Mouse (Mus musculus): ENCODE results near the gene Tspan32.

The Tspan32 gene

GRCm38 (mm10) chr7:143054612-143054965 is 49.7 kb downstream of the Tspan32 start:
- DNase-seq (ENCODE audit: low read depth) = no peak

GRCm38 (mm10) chr7:143055001-143055400 is 50.2 kb downstream of the Tspan32 start:
- no peak for DNase-seq (ENCODE audit: low read depth)

GRCm38 (mm10) chr7:143055499-143056186 is 50.8 kb downstream of the Tspan32 start:
- DNase-seq (ENCODE audit: low read depth) = no peak

- no peak for DNase-seq (ENCODE audit: low read depth)
These were observed 52.2 kb downstream of the Tspan32 start for GRCm38 (mm10) chr7:143057023-143057422.

- DNase-seq (ENCODE audit: low read depth) = no peak
These were observed 52.9 kb downstream of the Tspan32 start for GRCm38 (mm10) chr7:143057667-143058220.

- DNase-seq (ENCODE audit: low read depth) = no peak
These were observed 53.4 kb downstream of the Tspan32 start for GRCm38 (mm10) chr7:143058221-143058697.

GRCm38 (mm10) chr7:143059202-143059870 is 54.5 kb downstream of the Tspan32 start:
- peak; percentile 70 for DNase-seq (ENCODE audit: low read depth)

GRCm38 (mm10) chr7:143062704-143063103 is 57.9 kb downstream of the Tspan32 start:
- peak; percentile 27 for DNase-seq (ENCODE audit: low read depth)

GRCm38 (mm10) chr7:143064226-143064625 is 59.4 kb downstream of the Tspan32 start:
- no peak for DNase-seq (ENCODE audit: low read depth)

- no peak for DNase-seq (ENCODE audit: low read depth)
These were observed 60.8 kb downstream of the Tspan32 start for GRCm38 (mm10) chr7:143065692-143066091.

GRCm38 (mm10) chr7:143067469-143067868 is 62.6 kb downstream of the Tspan32 start:
- no peak for DNase-seq (ENCODE audit: low read depth)

GRCm38 (mm10) chr7:143067897-143068296 is 63.1 kb downstream of the Tspan32 start:
- DNase-seq (ENCODE audit: low read depth) = no peak

- DNase-seq (ENCODE audit: low read depth) = no peak
These were observed 63.6 kb downstream of the Tspan32 start for GRCm38 (mm10) chr7:143068316-143068881.

GRCm38 (mm10) chr7:143068882-143069591 is 64.2 kb downstream of the Tspan32 start, which contains the start of gene Tssc4:
TSS of gene Tssc4 (plus strand) at chr7:143069249.
- DNase-seq (ENCODE audit: low read depth) = peak; percentile 99

All from NIH3T3 (cell line).